Mouse (Mus musculus) right cerebral cortex, postnatal 36 days (tissue): Measurements from ENCODE around the gene Fam214a.

ENCODE experiments used
- DNase-seq, 2 experiments: peaks; one replicate each; pipeline ENCODE4 v3.0.0; 2022; ENCODE audit warnings: low spot score in 2 of 2, mixed read lengths in 1 of 2

Fam214a gene

GRCm38 (mm10) chr9:74951491-74951890 lies 1.2 kb upstream of the Fam214a start:
- no peak for DNase-seq

- DNase-seq, result peak; percentile 17 to 38
These were observed 578 bp upstream of the Fam214a start for GRCm38 (mm10) chr9:74952106-74952505.

GRCm38 (mm10) chr9:74953265-74953958 lies 728 bp downstream of the Fam214a start:
- DNase-seq, result peak; percentile 35 to 41

- DNase-seq, result no peak
These were observed 1.2 kb downstream of the Fam214a start for GRCm38 (mm10) chr9:74953959-74954279.

- DNase-seq, result no peak
These were observed 1.7 kb downstream of the Fam214a start for GRCm38 (mm10) chr9:74954387-74954786.

GRCm38 (mm10) chr9:74960630-74961029 lies 7.9 kb downstream of the Fam214a start:
- no peak for DNase-seq

GRCm38 (mm10) chr9:74961073-74961575 lies 8.4 kb downstream of the Fam214a start:
- no peak for DNase-seq

DNA sequence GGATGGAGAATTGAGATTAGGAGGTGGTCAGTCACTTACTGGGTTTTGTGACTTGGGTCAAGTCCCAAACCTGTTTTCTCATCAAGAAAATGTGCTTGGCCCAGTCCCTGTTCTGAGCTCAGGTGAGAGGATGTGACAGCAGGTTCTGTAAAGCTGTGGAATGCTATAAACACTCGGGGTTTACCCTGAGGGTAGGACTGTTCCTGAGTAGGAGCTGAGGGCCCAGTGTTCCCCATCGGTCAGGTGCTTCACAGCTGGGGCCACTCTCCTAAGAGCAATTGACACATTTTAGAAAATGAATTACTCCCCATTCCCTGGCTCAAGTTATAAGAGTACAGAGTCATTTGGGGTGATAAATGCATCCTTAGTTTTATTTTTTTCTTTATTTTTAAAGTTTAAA lies 11.3 kb downstream of the Fam214a start:
- no peak for DNase-seq

- DNase-seq, result no peak
These were observed 12.2 kb downstream of the Fam214a start for GRCm38 (mm10) chr9:74964866-74965384.

GRCm38 (mm10) chr9:74966200-74966599 lies 13.5 kb downstream of the Fam214a start:
- no peak for DNase-seq

DNA sequence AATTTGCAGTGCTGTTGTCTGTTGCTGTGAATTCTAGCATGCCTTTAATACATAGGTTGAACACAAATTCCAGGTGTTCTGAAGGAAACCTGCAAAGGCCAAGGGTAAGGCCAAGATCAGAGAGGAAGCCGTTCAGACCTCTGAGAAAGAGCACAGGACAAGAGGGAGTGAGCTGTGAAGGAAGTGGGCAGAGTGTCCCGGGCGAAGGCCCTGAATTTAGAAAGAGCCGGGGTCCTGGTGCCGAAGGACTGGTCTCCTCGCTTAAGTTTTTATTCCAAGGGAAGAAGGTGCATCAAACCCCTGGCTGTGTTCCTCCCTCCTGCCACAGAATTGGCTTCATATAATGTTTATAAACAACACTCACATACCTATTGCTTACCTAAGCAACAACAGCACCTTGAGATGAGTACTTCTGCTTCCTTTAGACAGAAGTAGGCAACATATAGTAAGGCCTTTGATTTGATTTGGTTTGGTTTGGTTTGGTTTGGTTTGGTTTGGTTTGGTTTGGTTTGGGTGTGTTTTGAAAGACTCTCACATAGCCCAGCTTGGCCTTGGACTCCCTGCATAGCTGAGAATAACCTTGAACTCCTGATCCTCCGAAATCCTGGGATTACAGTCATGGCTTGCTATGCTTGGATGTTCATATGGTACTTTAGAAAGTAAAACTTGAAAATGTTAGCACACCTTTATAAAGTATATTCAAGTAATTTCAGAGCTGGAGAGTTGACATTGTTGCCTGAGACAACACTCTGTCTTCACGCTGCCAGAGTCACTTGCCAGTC lies 16.2 kb downstream of the Fam214a start:
- DNase-seq, result no peak

GRCm38 (mm10) chr9:74970591-74970990 lies 17.9 kb downstream of the Fam214a start:
- DNase-seq, result no peak

- no peak for DNase-seq
These were observed 18.7 kb downstream of the Fam214a start for GRCm38 (mm10) chr9:74971191-74971976.

- no peak for DNase-seq
These were observed 20.1 kb downstream of the Fam214a start for GRCm38 (mm10) chr9:74972736-74973135.

DNA sequence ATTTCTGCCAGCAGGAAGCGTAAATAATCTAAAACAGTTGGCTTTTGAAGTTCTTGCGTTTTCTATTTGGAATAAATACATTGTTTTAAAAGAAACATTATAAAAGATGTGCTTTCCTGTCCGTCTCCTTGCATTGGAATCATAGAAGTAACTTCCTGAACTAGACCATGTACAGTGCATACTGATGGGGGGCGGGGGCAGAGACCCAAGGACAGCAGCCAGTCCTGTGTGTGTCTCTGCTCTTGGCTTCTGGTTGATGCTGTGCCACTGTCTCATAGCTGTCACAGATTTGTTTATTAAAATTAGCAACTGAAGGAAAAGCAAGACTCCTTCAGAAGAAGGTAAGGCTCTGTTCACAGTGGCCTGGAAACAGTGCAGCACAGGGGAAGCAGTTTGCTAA lies 20.5 kb downstream of the Fam214a start:
- DNase-seq, result no peak

DNA sequence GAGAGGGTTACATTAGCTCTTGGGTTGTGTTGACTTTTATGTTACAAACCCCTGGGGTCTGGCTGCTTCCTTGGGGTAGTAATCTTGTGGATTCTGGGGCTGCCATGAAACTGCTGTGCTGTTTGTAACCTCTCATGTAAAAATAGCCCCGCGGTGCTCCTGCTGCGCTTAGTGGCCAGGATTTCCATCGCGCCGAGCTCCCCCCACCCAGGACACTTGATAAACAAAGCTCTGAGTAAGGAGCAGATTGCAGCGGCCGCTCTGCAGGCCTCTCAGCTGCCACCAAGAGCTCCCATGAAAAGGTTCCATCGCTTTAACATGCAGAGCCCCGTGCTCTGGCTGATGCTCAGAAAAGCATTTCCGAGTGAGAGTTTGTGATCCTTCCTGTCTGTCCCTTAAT lies 22.1 kb downstream of the Fam214a start:
- no peak for DNase-seq

DNA sequence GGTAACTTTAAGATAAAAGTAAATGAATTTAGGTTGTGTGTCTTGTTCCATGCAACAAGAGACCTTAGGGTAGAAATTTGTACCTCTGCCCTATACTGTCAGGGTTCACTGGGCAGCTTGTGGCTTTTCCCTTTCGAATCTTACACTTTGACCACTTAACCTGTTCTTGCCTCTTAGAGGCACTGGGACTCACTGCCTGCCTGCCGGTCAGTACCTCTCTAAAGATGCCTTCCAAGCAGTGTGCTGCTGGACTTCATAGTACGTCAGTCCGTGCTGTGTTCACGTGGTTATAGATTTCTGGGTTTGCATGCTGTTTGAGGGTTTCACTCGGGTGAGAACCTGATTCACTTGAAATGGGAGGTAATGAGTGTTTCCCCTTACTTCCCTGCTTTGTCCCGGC lies 22.7 kb downstream of the Fam214a start:
- no peak for DNase-seq

- peak; percentile 90 to 94 for DNase-seq
These were observed 23.4 kb downstream of the Fam214a start for GRCm38 (mm10) chr9:74975911-74976563.

GRCm38 (mm10) chr9:74977251-74977650 lies 24.6 kb downstream of the Fam214a start:
- no peak for DNase-seq

- DNase-seq, result no peak
These were observed 25.3 kb downstream of the Fam214a start for GRCm38 (mm10) chr9:74977962-74978361.

- no peak for DNase-seq
These were observed 26.2 kb downstream of the Fam214a start for GRCm38 (mm10) chr9:74978868-74979267.

- no peak for DNase-seq
These were observed 26.7 kb downstream of the Fam214a start for GRCm38 (mm10) chr9:74979371-74979770.
